Mouse (Mus musculus) regulatory T cell (primary cell): ENCODE data around the gene Hunk.

Source experiments
- in situ Hi-C: fragments of 300-600 bp; cut with MboI, MseI; formaldehyde crosslinking; loops from one replicate; pipeline ENCODE4 v1.15.1; 2025; ENCODE audit warnings: high pct_unique_total_duplicates

The Hunk gene

GRCm38 (mm10) chr16:90496930-90497329, 111.1 kb downstream of the Hunk start:
- in situ Hi-C loops = no loop called here

GRCm38 (mm10) chr16:90497749-90498464, 112.1 kb downstream of the Hunk start:
- in situ Hi-C loops = no loop called here

GRCm38 (mm10) chr16:90500809-90501208, 115.0 kb downstream of the Hunk start:
- in situ Hi-C loops = no loop called here

- in situ Hi-C loops = no loop called here
Observed at GRCm38 (mm10) chr16:90505252-90505651, 119.4 kb downstream of the Hunk start.

- in situ Hi-C loops = no loop called here
Observed at GRCm38 (mm10) chr16:90505680-90506079, 119.9 kb downstream of the Hunk start.

GRCm38 (mm10) chr16:90511551-90512296, 125.9 kb downstream of the Hunk start:
- in situ Hi-C loops = no loop called here

- in situ Hi-C loops = no loop called here
Observed at GRCm38 (mm10) chr16:90517041-90517440, 131.2 kb downstream of the Hunk start.

GRCm38 (mm10) chr16:90518232-90518631, 132.4 kb downstream of the Hunk start:
- in situ Hi-C loops = no loop called here

GRCm38 (mm10) chr16:90518732-90519295, 133.0 kb downstream of the Hunk start:
- in situ Hi-C loops = no loop called here

- in situ Hi-C loops = no loop called here
Observed at GRCm38 (mm10) chr16:90521191-90521950, 135.6 kb downstream of the Hunk start.

GRCm38 (mm10) chr16:90521951-90522255, 136.1 kb downstream of the Hunk start:
- in situ Hi-C loops = no loop called here

- in situ Hi-C loops = no loop called here
Observed at GRCm38 (mm10) chr16:90522575-90522974, 136.8 kb downstream of the Hunk start.

GRCm38 (mm10) chr16:90523373-90523772, 137.6 kb downstream of the Hunk start:
- in situ Hi-C loops = no loop called here

- in situ Hi-C loops = no loop called here
Observed at GRCm38 (mm10) chr16:90523894-90524293, 138.1 kb downstream of the Hunk start.

- in situ Hi-C loops = no loop called here
Observed at GRCm38 (mm10) chr16:90524393-90524792, 138.6 kb downstream of the Hunk start.

- in situ Hi-C loops = no loop called here
Observed at GRCm38 (mm10) chr16:90533119-90533673, 147.4 kb downstream of the Hunk start.

GRCm38 (mm10) chr16:90534591-90534990, 148.8 kb downstream of the Hunk start:
- in situ Hi-C loops = no loop called here

GRCm38 (mm10) chr16:90538926-90539325, 153.1 kb downstream of the Hunk start:
- in situ Hi-C loops = no loop called here

GRCm38 (mm10) chr16:90541191-90541590, 155.4 kb downstream of the Hunk start:
- in situ Hi-C loops = no loop called here

- in situ Hi-C loops = no loop called here
Observed at GRCm38 (mm10) chr16:90542383-90542782, 156.6 kb downstream of the Hunk start.

GRCm38 (mm10) chr16:90544175-90544574, 158.4 kb downstream of the Hunk start:
- in situ Hi-C loops = no loop called here

- in situ Hi-C loops = no loop called here
Observed at GRCm38 (mm10) chr16:90545509-90545908, 159.7 kb downstream of the Hunk start.
